Mouse (Mus musculus): ENCODE data around the gene Abcc2. TPM values are rescaled to one million over a fixed set of nuclear protein-coding genes. Genes with fewer than 3 reads are reported as not detected.

Abcc2 gene
- polyA plus RNA-seq, 1 experiment: 0.75 TPM

- peak overlapping the region; percentile 71 for H3K27ac ChIP-seq (ENCODE audit: control insufficient read depth, insufficient read depth, low read depth, low read length, poor library complexity)
- WGBS: 36% methylated on average over 13 of the region's 13 CpGs
- H3K4me3 ChIP-seq (replicated peaks; ENCODE audit: control insufficient read depth, low read depth, low read length): peak overlapping the region; percentile 44
- H3K4me1 ChIP-seq (ENCODE audit: control insufficient read depth, insufficient read depth, low read length): peaks cover 1% of the 10 kb centered on the region; the same call in 1 of the 2 replicates
- TF ChIP-seq CTCF (IDR thresholded peaks at IDR 0.05; ENCODE audit: control insufficient read depth, insufficient read depth, low read length) (no peak), POLR2A (IDR thresholded peaks at IDR 0.05; ENCODE audit: borderline replicate concordance, control insufficient read depth, low read depth, low read length) (no peak)
Observed at GRCm38 (mm10) chr19:43786249-43787026, 4.4 kb downstream of the Abcc2 start.

DNA sequence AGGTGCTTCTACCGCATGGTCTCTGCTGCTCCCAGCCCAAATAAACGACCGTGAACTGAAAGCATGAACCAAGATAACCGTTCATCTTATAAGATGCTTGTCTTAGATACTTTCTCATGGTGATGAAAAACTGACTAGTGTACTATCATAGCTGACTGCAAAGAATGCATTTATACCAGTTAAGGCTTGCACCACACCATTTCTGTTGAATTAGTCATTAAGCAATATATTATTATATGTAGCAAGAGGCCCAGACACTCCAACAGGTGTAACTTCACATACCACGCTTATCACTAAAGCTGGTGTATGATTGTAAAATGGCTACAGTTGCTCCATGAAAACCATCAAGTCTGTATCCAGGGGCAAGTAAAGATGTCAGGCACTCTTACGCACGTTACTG lies 7.8 kb downstream of the Abcc2 start:
- TF ChIP-seq CTCF (IDR thresholded peaks at IDR 0.05; ENCODE audit: control insufficient read depth, insufficient read depth, low read length): no peak
- TF ChIP-seq POLR2A (IDR thresholded peaks at IDR 0.05; ENCODE audit: borderline replicate concordance, control insufficient read depth, low read depth, low read length): no peak
- WGBS: 80% methylated on average over 7 of the region's 7 CpGs
- Histone ChIP-seq H3K27ac (ENCODE audit: control insufficient read depth, insufficient read depth, low read depth, low read length, poor library complexity) (no peak overlapping the region), H3K4me1 (ENCODE audit: control insufficient read depth, insufficient read depth, low read length) (peaks cover 1% of the 10 kb centered on the region; the same call in 1 of the 2 replicates), H3K4me3 (replicated peaks; ENCODE audit: control insufficient read depth, low read depth, low read length) (no peak overlapping the region)

DNA sequence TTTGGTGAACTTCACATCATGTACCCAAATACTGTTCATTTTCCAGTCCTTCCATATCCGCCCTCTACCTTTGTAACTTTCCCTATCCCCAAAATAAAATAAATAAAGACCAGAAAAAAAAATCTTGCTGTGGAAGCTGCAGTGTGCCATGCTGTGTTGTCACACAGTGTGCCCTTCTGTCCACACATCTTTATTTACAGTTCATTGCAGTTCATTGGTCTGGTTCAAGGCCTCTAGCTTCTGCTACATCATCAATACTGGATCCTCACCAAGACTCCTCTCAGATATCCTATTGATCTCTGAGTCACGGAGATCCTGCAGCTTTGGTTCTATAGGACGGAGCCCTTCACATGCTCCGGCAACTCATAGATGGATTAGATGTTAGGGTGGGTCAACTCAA lies 10.5 kb downstream of the Abcc2 start:
- no peaks in the 10 kb centered on the region; the same call in 1 of the 2 replicates for H3K4me1 ChIP-seq (ENCODE audit: control insufficient read depth, insufficient read depth, low read length)
- TF ChIP-seq POLR2A (IDR thresholded peaks at IDR 0.05; ENCODE audit: borderline replicate concordance, control insufficient read depth, low read depth, low read length): no peak
- TF ChIP-seq CTCF (IDR thresholded peaks at IDR 0.05; ENCODE audit: control insufficient read depth, insufficient read depth, low read length): no peak
- no peak overlapping the region for H3K4me3 ChIP-seq (replicated peaks; ENCODE audit: control insufficient read depth, low read depth, low read length)
- no peak overlapping the region for H3K27ac ChIP-seq (ENCODE audit: control insufficient read depth, insufficient read depth, low read depth, low read length, poor library complexity)
- 91% methylated on average over 4 of the region's 4 CpGs for WGBS

GRCm38 (mm10) chr19:43793951-43794350 lies 12.0 kb downstream of the Abcc2 start:
- H3K4me3 ChIP-seq (replicated peaks; ENCODE audit: control insufficient read depth, low read depth, low read length): no peak overlapping the region
- H3K27ac ChIP-seq (ENCODE audit: control insufficient read depth, insufficient read depth, low read depth, low read length, poor library complexity): no peak overlapping the region
- TF ChIP-seq CTCF (IDR thresholded peaks at IDR 0.05; ENCODE audit: control insufficient read depth, insufficient read depth, low read length) (no peak), POLR2A (IDR thresholded peaks at IDR 0.05; ENCODE audit: borderline replicate concordance, control insufficient read depth, low read depth, low read length) (no peak)
- no peaks in the 10 kb centered on the region; the same call in 1 of the 2 replicates for H3K4me1 ChIP-seq (ENCODE audit: control insufficient read depth, insufficient read depth, low read length)
- 84% methylated on average over 1 of the region's 1 CpGs for WGBS

GRCm38 (mm10) chr19:43795511-43795910 lies 13.5 kb downstream of the Abcc2 start:
- WGBS: 78% methylated on average over 8 of the region's 8 CpGs
- H3K4me3 ChIP-seq (replicated peaks; ENCODE audit: control insufficient read depth, low read depth, low read length): no peak overlapping the region
- H3K4me1 ChIP-seq (ENCODE audit: control insufficient read depth, insufficient read depth, low read length): no peaks in the 10 kb centered on the region
- H3K27ac ChIP-seq (ENCODE audit: control insufficient read depth, insufficient read depth, low read depth, low read length, poor library complexity): no peak overlapping the region
- TF ChIP-seq CTCF (IDR thresholded peaks at IDR 0.05; ENCODE audit: control insufficient read depth, insufficient read depth, low read length) (no peak), POLR2A (IDR thresholded peaks at IDR 0.05; ENCODE audit: borderline replicate concordance, control insufficient read depth, low read depth, low read length) (no peak)

- TF ChIP-seq CTCF (IDR thresholded peaks at IDR 0.05; ENCODE audit: control insufficient read depth, insufficient read depth, low read length) (no peak), POLR2A (IDR thresholded peaks at IDR 0.05; ENCODE audit: borderline replicate concordance, control insufficient read depth, low read depth, low read length) (no peak)
- Histone ChIP-seq H3K27ac (ENCODE audit: control insufficient read depth, insufficient read depth, low read depth, low read length, poor library complexity) (no peak overlapping the region), H3K4me1 (ENCODE audit: control insufficient read depth, insufficient read depth, low read length) (peaks cover 2% of the 10 kb centered on the region; the same call in 1 of the 2 replicates), H3K4me3 (replicated peaks; ENCODE audit: control insufficient read depth, low read depth, low read length) (no peak overlapping the region)
- 58% methylated on average over 5 of the region's 5 CpGs for WGBS
Observed at GRCm38 (mm10) chr19:43797216-43797615, 15.2 kb downstream of the Abcc2 start.

- 6% methylated on average over 9 of the region's 9 CpGs for WGBS
- TF ChIP-seq CTCF (IDR thresholded peaks at IDR 0.05; ENCODE audit: control insufficient read depth, insufficient read depth, low read length): no peak
- no peak for TF ChIP-seq POLR2A (IDR thresholded peaks at IDR 0.05; ENCODE audit: borderline replicate concordance, control insufficient read depth, low read depth, low read length)
- no peak overlapping the region for H3K27ac ChIP-seq (ENCODE audit: control insufficient read depth, insufficient read depth, low read depth, low read length, poor library complexity)
- H3K4me3 ChIP-seq (replicated peaks; ENCODE audit: control insufficient read depth, low read depth, low read length): no peak overlapping the region
- peaks cover 2% of the 10 kb centered on the region; the same call in 1 of the 2 replicates for H3K4me1 ChIP-seq (ENCODE audit: control insufficient read depth, insufficient read depth, low read length)
Observed at GRCm38 (mm10) chr19:43801427-43802051, 19.5 kb downstream of the Abcc2 start.

GRCm38 (mm10) chr19:43803866-43804265 lies 21.9 kb downstream of the Abcc2 start:
- no peak overlapping the region for H3K4me3 ChIP-seq (replicated peaks; ENCODE audit: control insufficient read depth, low read depth, low read length)
- 84% methylated on average over 10 of the region's 10 CpGs for WGBS
- no peak overlapping the region for H3K27ac ChIP-seq (ENCODE audit: control insufficient read depth, insufficient read depth, low read depth, low read length, poor library complexity)
- peaks cover 2% of the 10 kb centered on the region; the same call in 1 of the 2 replicates for H3K4me1 ChIP-seq (ENCODE audit: control insufficient read depth, insufficient read depth, low read length)
- TF ChIP-seq CTCF (IDR thresholded peaks at IDR 0.05; ENCODE audit: control insufficient read depth, insufficient read depth, low read length): no peak
- TF ChIP-seq POLR2A (IDR thresholded peaks at IDR 0.05; ENCODE audit: borderline replicate concordance, control insufficient read depth, low read depth, low read length): no peak

All from bone marrow, adult 2 months (tissue).